Mouse (Mus musculus): ENCODE results near the gene Efhb. TPM values are rescaled to one million over a fixed set of nuclear protein-coding genes. Genes with fewer than 3 reads are reported as not detected.

Gene Efhb
- polyA plus RNA-seq (2015; fragmentation: Nextera tagmentation; extraction: Ambion mirVana) = 0.39 and 0.48 TPM in 2 replicates

DNA sequence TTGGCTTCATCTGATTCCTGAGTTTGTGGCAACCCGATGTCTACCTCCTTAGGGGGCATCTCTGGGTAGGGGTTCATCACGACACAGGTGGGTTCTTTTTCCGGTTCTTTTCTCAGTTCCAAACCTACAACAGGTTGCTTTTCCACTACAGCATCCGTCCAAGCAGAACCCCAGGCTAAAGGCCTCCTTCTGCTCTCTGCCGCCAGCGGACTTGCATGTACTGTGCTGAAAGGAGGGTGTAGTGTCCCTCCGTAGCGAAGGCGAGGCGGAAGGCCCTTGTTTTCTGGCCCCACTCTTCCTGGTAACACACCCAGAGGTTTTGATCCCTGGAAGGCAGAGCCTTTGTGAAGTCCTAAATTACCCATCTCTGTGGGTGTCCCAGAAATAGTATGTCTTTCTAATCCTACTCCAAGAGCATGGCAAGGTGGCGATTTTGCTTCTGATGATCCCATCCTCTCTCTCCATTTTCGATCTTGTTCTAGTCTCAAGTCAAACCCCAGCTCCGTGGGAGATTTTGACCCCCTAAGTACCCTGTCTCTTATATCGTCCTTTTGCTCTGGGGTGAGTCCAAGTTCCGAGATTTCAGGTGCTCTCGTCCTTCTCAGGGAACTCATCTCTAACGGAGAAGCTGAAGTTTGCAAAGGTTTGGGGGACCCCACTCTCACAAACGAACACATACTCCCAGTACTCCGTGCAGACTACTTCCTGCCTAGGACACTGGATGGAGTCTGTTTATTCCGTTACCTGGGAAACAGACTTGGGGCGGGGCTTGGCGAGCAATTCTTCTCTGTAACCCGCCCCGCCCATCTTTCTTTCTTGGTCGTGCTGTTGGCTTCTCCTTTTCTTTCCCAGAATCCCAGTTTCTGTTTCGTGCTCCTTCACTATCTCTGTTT, at the start of gene Efhb:
TSS of gene Efhb (minus strand) at position 719 of the 893 bp plus-strand sequence.
- Histone ChIP-seq H3K36me3 (no peaks in the 10 kb centered on the region), H3K9ac (peak within 1 kb of the TSS; percentile 62), H3K9me3 (no peaks in the 10 kb centered on the region), H3K27ac (no peak within 1 kb of the TSS), H3K27me3 (no peaks in the 10 kb centered on the region), H3K4me2 (peak within 1 kb of the TSS; percentile 57), H3K4me3 (peak within 1 kb of the TSS; percentile 46), H3K4me1 (peaks cover 8% of the 10 kb centered on the region; the same call in 1 of the 2 replicates)
- WGBS = 20% methylated on average over 26 of the region's 26 CpGs
- ATAC-seq (ENCODE audit: insufficient number of reproducible peaks, insufficient read depth, low FRiP score, low TSS enrichment, low read depth) = peak; percentile 90

DNA sequence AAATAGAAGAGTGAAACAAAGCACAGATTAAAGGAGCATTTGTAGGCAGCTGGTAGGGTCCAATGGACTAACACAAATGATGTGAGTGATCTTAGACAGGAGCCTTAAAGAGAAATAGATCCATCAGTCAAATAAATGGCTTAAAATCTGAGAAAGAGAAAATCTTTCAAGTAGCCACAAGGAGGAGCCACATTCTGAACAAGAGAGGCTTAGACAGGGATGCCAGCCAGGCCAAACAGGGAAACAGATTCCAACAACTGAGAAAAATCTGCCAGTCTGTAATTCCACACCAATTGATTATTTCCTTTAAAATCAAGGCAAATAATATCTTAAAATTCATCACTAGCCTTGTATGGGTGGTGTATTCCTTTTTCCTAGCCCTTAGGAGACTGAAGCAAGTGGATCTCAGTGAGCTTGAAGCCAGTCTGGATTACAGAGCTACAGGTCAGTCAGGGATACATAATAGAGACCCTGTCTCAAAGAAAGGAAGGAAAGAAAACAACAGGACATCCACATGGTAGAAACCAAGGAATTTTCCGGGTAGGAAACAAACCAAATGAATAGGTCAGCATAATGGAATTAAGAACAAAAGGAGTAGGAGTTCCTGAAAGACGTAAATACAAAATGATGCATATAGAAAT, 49.3 kb upstream of the Efhb start:
- Histone ChIP-seq H3K36me3 (peaks cover 7% of the 10 kb centered on the region), H3K9ac (no peak overlapping the region), H3K4me1 (0 out of 2 replicates have a peak, but pooled peaks cover 2% of the 10 kb centered on the region), H3K4me2 (no peak overlapping the region), H3K27me3 (no peaks in the 10 kb centered on the region), H3K9me3 (no peaks in the 10 kb centered on the region), H3K4me3 (no peak overlapping the region), H3K27ac (no peak overlapping the region)
- ATAC-seq (ENCODE audit: insufficient number of reproducible peaks, insufficient read depth, low FRiP score, low TSS enrichment, low read depth) = no peak
- 91% methylated on average over 2 of the region's 2 CpGs for WGBS

DNA sequence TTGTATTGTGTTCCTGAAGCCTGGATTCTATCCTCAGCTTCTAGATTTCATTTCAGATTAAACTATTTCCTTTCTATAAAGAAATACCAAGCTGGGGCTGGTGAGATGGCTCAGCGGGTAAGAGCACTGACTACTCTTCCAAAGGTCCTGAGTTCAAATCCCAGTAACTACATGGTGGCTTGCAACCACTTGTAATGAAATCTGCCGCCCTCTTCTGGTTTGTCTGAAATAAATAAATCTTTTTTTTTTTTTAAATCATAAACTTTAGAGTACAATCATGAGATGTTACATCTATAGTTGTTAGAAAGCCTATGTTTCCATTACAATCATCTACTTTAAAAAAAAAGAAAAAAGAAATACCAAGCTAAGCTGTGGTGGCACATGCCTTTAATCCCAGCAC, 39.8 kb upstream of the Efhb start:
- Histone ChIP-seq H3K36me3 (peaks cover 64% of the 10 kb centered on the region), H3K4me3 (no peak overlapping the region), H3K9me3 (no peaks in the 10 kb centered on the region), H3K4me1 (no peaks in the 10 kb centered on the region), H3K27me3 (no peaks in the 10 kb centered on the region), H3K27ac (no peak overlapping the region), H3K9ac (no peak overlapping the region), H3K4me2 (no peak overlapping the region)
- no peak for ATAC-seq (ENCODE audit: insufficient number of reproducible peaks, insufficient read depth, low FRiP score, low TSS enrichment, low read depth)
- 96% methylated on average over 2 of the region's 2 CpGs for WGBS

DNA sequence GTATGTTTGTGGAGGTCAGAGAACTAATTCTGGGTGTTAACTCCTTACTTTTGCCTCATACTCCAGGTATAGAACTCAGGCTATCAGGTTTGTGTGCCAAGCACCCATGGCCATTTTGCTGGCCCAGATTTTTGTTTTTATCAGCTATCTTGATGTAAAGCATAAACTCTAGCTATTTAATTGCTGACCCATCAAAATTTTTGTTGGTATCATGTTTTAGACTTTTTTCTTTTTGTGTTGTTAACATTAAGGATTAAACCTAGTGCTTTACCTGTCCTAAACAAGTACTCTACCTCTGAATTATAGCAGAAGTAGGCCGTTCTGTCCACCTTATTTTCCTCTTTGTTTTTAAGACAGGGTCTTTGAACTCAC, 25.9 kb upstream of the Efhb start:
- H3K9ac ChIP-seq = no peak overlapping the region
- 98% methylated on average over 1 of the region's 1 CpGs for WGBS

DNA sequence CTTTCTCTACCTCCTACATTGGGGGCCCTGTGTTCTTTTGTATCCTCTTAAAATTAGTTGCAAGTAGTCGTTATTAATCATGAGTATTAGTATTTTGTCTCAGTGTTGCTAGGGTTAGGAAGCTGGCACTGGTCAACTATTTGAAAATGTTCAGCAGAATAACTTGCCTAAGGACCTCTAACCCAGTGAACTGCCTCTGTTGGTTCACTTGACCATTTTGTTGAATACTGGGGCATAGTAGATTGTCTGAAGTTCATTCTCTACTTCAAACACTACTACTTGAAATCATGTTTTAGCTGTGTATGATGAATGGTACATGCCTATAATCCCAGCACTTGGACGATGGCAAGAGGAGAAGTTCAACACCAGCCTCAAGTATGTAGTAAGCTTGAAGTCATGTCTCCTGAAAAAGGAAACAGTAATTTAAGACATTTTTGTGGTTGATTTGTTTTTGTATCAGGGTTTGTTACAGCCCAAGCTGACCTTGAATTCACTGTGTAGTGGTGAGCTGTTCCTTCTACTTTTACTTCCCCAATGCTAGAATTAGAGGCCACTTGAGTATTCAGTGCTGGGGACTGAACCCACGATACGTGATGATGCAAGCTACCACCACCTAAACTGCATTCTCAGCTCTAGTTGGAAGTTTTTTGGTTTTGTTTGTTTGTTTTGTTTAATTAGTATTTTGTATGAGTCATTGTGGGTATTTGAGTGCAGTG, 25.3 kb upstream of the Efhb start:
- Histone ChIP-seq H3K27me3 (no peaks in the 10 kb centered on the region), H3K36me3 (peaks cover 57% of the 10 kb centered on the region), H3K27ac (no peak overlapping the region), H3K9me3 (no peaks in the 10 kb centered on the region), H3K4me2 (no peak overlapping the region), H3K9ac (no peak overlapping the region), H3K4me1 (no peaks in the 10 kb centered on the region), H3K4me3 (no peak overlapping the region)
- no peak for ATAC-seq (ENCODE audit: insufficient number of reproducible peaks, insufficient read depth, low FRiP score, low TSS enrichment, low read depth)
- WGBS = 88% methylated on average over 4 of the region's 4 CpGs

More for the DNA sequence above, 25.9 kb upstream of the Efhb start:
- no peaks in the 10 kb centered on the region for H3K4me1 ChIP-seq
- H3K9me3 ChIP-seq = no peaks in the 10 kb centered on the region
- H3K4me2 ChIP-seq = no peak overlapping the region
- peaks cover 59% of the 10 kb centered on the region for H3K36me3 ChIP-seq
- H3K4me3 ChIP-seq = no peak overlapping the region
- ATAC-seq (ENCODE audit: insufficient number of reproducible peaks, insufficient read depth, low FRiP score, low TSS enrichment, low read depth) = no peak
- no peaks in the 10 kb centered on the region for H3K27me3 ChIP-seq
- H3K27ac ChIP-seq = no peak overlapping the region

DNA sequence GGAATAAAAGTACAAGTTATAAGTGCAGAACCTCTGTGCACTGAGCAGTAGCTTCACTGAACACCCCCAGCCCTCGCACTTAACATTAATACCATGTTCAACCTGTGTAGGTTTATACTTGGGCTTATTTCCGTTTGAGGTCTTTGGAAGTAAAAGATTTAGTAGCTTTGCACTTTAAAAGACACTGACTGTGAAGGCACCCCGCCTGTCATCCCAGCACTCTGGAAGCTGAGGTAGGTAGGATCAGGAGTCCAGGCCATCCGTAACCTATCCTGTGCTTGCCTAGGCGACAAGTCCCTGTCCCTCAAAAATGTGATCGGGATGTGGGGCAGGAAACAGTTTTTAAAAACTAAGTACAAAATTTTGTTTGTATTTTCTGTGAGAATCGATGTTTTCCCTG, 17.3 kb upstream of the Efhb start:
- H3K27me3 ChIP-seq = no peaks in the 10 kb centered on the region
- peak overlapping the region; percentile 74 for H3K4me2 ChIP-seq
- no peaks in the 10 kb centered on the region for H3K9me3 ChIP-seq
- H3K27ac ChIP-seq = no peak overlapping the region; the same call in 1 of the 2 replicates
- H3K9ac ChIP-seq = peak overlapping the region; percentile 98
- H3K4me1 ChIP-seq = peaks cover 20% of the 10 kb centered on the region
- WGBS = 57% methylated on average over 7 of the region's 7 CpGs
- peak overlapping the region; percentile 93 for H3K4me3 ChIP-seq
- H3K36me3 ChIP-seq = peaks cover 11% of the 10 kb centered on the region
- no peak for ATAC-seq (ENCODE audit: insufficient number of reproducible peaks, insufficient read depth, low FRiP score, low TSS enrichment, low read depth)

DNA sequence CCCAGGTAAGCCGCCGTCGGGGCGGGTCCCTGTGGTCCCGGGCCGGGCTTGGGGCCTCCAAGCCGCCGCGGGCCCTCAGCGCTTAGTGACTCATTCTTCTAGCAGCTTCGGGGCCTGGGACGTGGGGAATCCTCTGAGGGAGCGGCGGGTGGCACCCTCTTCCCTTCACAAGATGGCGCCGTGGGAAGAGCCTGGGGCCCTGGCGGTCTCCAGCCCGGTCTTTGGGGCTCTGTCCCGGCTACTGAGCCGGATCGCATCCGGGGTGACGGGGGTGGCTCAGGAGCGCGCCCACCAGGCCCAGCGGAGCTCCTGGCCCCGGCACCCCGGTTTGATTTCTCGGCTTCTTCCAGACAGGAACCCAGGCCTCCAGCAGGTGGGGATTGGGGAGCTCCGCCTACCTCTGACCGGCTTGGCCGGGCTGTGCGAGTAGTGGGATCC, 16.5 kb upstream of the Efhb start:
- peak overlapping the region; percentile 98 for H3K9ac ChIP-seq
- peak overlapping the region; percentile 93 for H3K4me3 ChIP-seq
- WGBS = under 1% methylated on average over 33 of the region's 33 CpGs
- no peaks in the 10 kb centered on the region for H3K9me3 ChIP-seq
- peak overlapping the region; percentile 74 for H3K4me2 ChIP-seq
- H3K36me3 ChIP-seq = peaks cover 7% of the 10 kb centered on the region
- H3K4me1 ChIP-seq = peaks cover 20% of the 10 kb centered on the region
- peak overlapping the region; percentile 99 for H3K27ac ChIP-seq
- ATAC-seq (ENCODE audit: insufficient number of reproducible peaks, insufficient read depth, low FRiP score, low TSS enrichment, low read depth) = peak; percentile 15
- no peaks in the 10 kb centered on the region for H3K27me3 ChIP-seq

DNA sequence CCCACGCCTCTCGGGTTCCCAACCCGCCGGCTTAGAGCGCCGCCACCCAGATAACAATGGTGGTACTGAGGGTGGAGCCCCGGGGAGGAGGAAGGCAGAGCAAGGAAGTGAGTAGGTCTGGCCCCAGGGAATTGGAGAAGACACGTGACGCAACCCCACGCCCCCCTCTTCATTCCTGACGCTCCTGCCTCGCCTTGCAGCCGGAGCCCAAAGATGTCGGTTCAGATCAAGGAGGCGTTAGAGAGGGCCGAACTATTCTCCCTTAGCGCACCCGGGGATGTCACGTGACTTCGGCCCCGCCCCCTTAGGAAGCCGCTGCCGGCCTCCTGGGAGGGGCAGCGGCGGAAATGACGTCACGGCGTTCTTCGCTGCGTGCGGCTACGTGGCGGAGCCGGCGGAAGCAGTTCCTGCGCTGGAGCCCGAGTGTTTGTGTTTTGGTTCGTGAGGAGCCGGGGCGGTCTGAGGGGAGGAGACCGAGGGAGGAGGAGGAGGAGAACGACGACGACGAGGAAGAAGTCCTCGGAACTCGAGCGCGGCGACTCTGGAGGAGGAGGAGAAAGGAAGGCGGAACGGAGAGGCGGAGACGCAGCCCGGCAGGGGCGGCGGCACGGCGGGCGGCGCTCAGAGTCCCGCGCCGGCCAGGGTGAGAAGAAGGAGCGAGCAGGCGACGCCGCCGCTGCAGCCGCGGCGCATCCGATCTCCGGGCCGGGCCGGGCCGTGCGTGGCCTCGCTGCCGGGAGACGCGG, 15.9 kb upstream of the Efhb start, which contains the start of gene Rab5a:
TSS of gene Rab5a (plus strand) at position 377 of the 746 bp plus-strand sequence.
- H3K36me3 ChIP-seq = 0 out of 2 replicates have a peak, but pooled peaks cover 2% of the 10 kb centered on the region
- ATAC-seq (ENCODE audit: insufficient number of reproducible peaks, insufficient read depth, low FRiP score, low TSS enrichment, low read depth) = peak; percentile 97
- H3K9me3 ChIP-seq = no peaks in the 10 kb centered on the region
- H3K27me3 ChIP-seq = no peaks in the 10 kb centered on the region
- peaks cover 20% of the 10 kb centered on the region for H3K4me1 ChIP-seq
- under 1% methylated on average over 75 of the region's 82 CpGs for WGBS
- peak within 1 kb of the TSS; percentile 99 for H3K27ac ChIP-seq
- H3K4me3 ChIP-seq = peak within 1 kb of the TSS; percentile 93
- peak within 1 kb of the TSS; percentile 74 for H3K4me2 ChIP-seq
- peak within 1 kb of the TSS; percentile 98 for H3K9ac ChIP-seq

DNA sequence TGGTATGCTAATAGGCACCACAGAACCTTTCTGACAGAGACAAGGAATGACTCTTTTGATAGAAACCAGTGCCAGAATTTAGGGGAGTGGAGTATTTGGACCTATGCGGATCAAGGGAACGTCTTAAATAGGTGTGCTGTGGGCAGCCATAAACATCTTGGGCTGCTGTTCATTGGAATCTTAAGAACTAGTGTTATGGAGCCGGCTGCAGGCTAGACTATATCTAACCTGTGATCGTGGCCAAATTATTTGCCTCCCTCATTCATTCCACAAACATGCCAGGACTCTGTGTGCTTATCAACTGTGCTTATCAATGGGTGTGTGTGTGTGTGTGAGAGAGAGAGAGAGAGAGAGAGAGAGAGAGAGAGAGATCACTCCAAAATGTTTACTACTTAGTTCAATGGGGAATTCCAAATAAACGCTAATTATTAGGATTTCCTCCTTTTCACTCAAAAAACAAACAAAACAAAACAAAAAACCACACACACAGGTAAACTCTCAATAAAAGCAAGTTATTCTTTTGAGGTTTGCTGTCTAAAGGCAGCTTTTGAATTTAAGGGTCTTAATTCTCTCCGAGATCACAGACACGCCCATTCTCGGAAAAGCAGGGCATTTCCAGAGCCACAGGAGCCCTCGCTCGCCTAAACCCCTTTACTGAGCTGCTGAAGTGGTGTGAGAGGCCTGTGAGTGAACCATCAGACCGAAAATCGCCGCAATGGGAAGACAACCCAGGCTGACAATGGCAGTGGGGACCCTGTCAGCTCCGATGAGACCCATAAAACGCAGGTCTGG, 15.1 kb upstream of the Efhb start:
- no peaks in the 10 kb centered on the region for H3K9me3 ChIP-seq
- H3K27me3 ChIP-seq = no peaks in the 10 kb centered on the region
- peak overlapping the region; percentile 61 for H3K4me2 ChIP-seq
- H3K9ac ChIP-seq = peak overlapping the region; percentile 89
- peak overlapping the region; percentile 99 for H3K27ac ChIP-seq
- ATAC-seq (ENCODE audit: insufficient number of reproducible peaks, insufficient read depth, low FRiP score, low TSS enrichment, low read depth) = peak; percentile 48; the same call in 1 of the 2 replicates
- no peaks in the 10 kb centered on the region for H3K36me3 ChIP-seq
- WGBS = 9% methylated on average over 15 of the region's 15 CpGs
- H3K4me3 ChIP-seq = peak overlapping the region; percentile 93
- H3K4me1 ChIP-seq = peaks cover 20% of the 10 kb centered on the region

DNA sequence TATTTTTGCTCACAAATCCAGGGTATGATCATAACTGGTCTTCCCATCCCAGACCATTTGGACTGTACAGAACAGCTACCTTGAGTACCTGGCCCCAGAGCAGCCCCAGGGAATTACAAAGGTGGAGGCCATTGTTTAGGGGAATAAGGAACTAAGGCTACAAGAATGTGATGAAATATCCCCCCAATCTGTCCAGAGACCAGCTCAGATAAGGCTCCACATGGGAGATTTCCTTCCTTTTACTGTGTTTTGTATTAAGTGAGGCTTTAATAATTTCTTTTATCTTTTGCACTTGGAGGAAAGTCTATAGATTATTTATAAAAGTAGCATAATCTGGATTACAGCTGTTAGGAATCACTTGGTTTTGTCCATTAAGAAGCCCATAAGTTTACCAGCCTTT, 5.6 kb upstream of the Efhb start:
- Histone ChIP-seq H3K9me3 (no peaks in the 10 kb centered on the region), H3K27ac (no peak overlapping the region)

More for the DNA sequence above, 5.6 kb upstream of the Efhb start:
- ATAC-seq (ENCODE audit: insufficient number of reproducible peaks, insufficient read depth, low FRiP score, low TSS enrichment, low read depth) = no peak
- H3K4me2 ChIP-seq = no peak overlapping the region
- H3K27me3 ChIP-seq = no peaks in the 10 kb centered on the region
- no peak overlapping the region for H3K9ac ChIP-seq
- H3K4me3 ChIP-seq = no peak overlapping the region
- no peaks in the 10 kb centered on the region for H3K36me3 ChIP-seq
- H3K4me1 ChIP-seq = 0 out of 2 replicates have a peak, but pooled peaks cover under 1% of the 10 kb centered on the region
